Mouse (Mus musculus): ENCODE measurements around the gene Tnr. TPM values are rescaled to one million over a fixed set of nuclear protein-coding genes. Genes with fewer than 3 reads are reported as not detected.

The Tnr gene
- polyA plus RNA-seq, 1 experiment from 2014 or later: 2.6 TPM

- Histone ChIP-seq H3K4me1 (ENCODE audit: control insufficient read depth, insufficient read depth, low read length) (no peaks in the 10 kb centered on the region), H3K9ac (ENCODE audit: low read length) (no peak overlapping the region), H3K4me2 (ENCODE audit: low read length) (no peak overlapping the region), H3K27me3 (replicated peaks; ENCODE audit: control insufficient read depth, insufficient read depth, low read length) (no peaks in the 10 kb centered on the region), H3K4me3 (ENCODE audit: low read depth, low read length) (no peak overlapping the region), H3K27ac (ENCODE audit: low read depth, low read length) (no peak overlapping the region), H3K9me3 (replicated peaks; ENCODE audit: control insufficient read depth, low read length) (no peaks in the 10 kb centered on the region), H3K36me3 (ENCODE audit: control insufficient read depth, insufficient read depth, low read length) (no peaks in the 10 kb centered on the region)
- DNase-seq (ENCODE audit: low spot score) (no peak), ATAC-seq (no peak)
- WGBS: 94% methylated on average over 17 of the region's 17 CpGs
Observed at GRCm38 (mm10) chr1:159889012-159889765, 365.6 kb downstream of the Tnr start.

GRCm38 (mm10) chr1:159890524-159890923, 367.0 kb downstream of the Tnr start:
- Histone ChIP-seq H3K4me3 (ENCODE audit: low read depth, low read length) (no peak overlapping the region), H3K27me3 (replicated peaks; ENCODE audit: control insufficient read depth, insufficient read depth, low read length) (no peaks in the 10 kb centered on the region), H3K4me2 (ENCODE audit: low read length) (no peak overlapping the region), H3K4me1 (ENCODE audit: control insufficient read depth, insufficient read depth, low read length) (no peaks in the 10 kb centered on the region), H3K36me3 (ENCODE audit: control insufficient read depth, insufficient read depth, low read length) (no peaks in the 10 kb centered on the region), H3K9ac (ENCODE audit: low read length) (no peak overlapping the region), H3K27ac (ENCODE audit: low read depth, low read length) (no peak overlapping the region), H3K9me3 (replicated peaks; ENCODE audit: control insufficient read depth, low read length) (no peaks in the 10 kb centered on the region)
- DNase-seq (ENCODE audit: low spot score) (no peak), ATAC-seq (no peak)
- 86% methylated on average over 5 of the region's 5 CpGs for WGBS

GRCm38 (mm10) chr1:159895094-159895493, 371.5 kb downstream of the Tnr start:
- DNase-seq (ENCODE audit: low spot score) (no peak), ATAC-seq (no peak)
- 69% methylated on average over 3 of the region's 3 CpGs for WGBS
- Histone ChIP-seq H3K27ac (ENCODE audit: low read depth, low read length) (no peak overlapping the region), H3K4me2 (ENCODE audit: low read length) (no peak overlapping the region), H3K4me3 (ENCODE audit: low read depth, low read length) (no peak overlapping the region), H3K36me3 (ENCODE audit: control insufficient read depth, insufficient read depth, low read length) (no peaks in the 10 kb centered on the region), H3K27me3 (replicated peaks; ENCODE audit: control insufficient read depth, insufficient read depth, low read length) (no peaks in the 10 kb centered on the region), H3K4me1 (ENCODE audit: control insufficient read depth, insufficient read depth, low read length) (no peaks in the 10 kb centered on the region), H3K9me3 (replicated peaks; ENCODE audit: control insufficient read depth, low read length) (no peaks in the 10 kb centered on the region), H3K9ac (ENCODE audit: low read length) (no peak overlapping the region)

- Histone ChIP-seq H3K4me2 (ENCODE audit: low read length) (no peak overlapping the region), H3K9ac (ENCODE audit: low read length) (no peak overlapping the region), H3K36me3 (ENCODE audit: control insufficient read depth, insufficient read depth, low read length) (no peaks in the 10 kb centered on the region), H3K27me3 (replicated peaks; ENCODE audit: control insufficient read depth, insufficient read depth, low read length) (no peaks in the 10 kb centered on the region), H3K9me3 (replicated peaks; ENCODE audit: control insufficient read depth, low read length) (no peaks in the 10 kb centered on the region), H3K27ac (ENCODE audit: low read depth, low read length) (no peak overlapping the region), H3K4me3 (ENCODE audit: low read depth, low read length) (no peak overlapping the region), H3K4me1 (ENCODE audit: control insufficient read depth, insufficient read depth, low read length) (no peaks in the 10 kb centered on the region)
- WGBS: 89% methylated on average over 3 of the region's 3 CpGs
- DNase-seq (ENCODE audit: low spot score) (no peak), ATAC-seq (no peak)
Observed at GRCm38 (mm10) chr1:159899991-159900390, 376.4 kb downstream of the Tnr start.

- Histone ChIP-seq H3K9ac (ENCODE audit: low read length) (no peak overlapping the region), H3K9me3 (replicated peaks; ENCODE audit: control insufficient read depth, low read length) (no peaks in the 10 kb centered on the region), H3K27ac (ENCODE audit: low read depth, low read length) (no peak overlapping the region), H3K4me3 (ENCODE audit: low read depth, low read length) (no peak overlapping the region), H3K27me3 (replicated peaks; ENCODE audit: control insufficient read depth, insufficient read depth, low read length) (no peaks in the 10 kb centered on the region), H3K36me3 (ENCODE audit: control insufficient read depth, insufficient read depth, low read length) (no peaks in the 10 kb centered on the region), H3K4me1 (ENCODE audit: control insufficient read depth, insufficient read depth, low read length) (no peaks in the 10 kb centered on the region), H3K4me2 (ENCODE audit: low read length) (no peak overlapping the region)
- WGBS: 81% methylated on average over 3 of the region's 3 CpGs
- ATAC-seq (no peak), DNase-seq (ENCODE audit: low spot score) (no peak)
Observed at GRCm38 (mm10) chr1:159900639-159901038, 377.1 kb downstream of the Tnr start.

- ATAC-seq (peak; percentile 83), DNase-seq (ENCODE audit: low spot score) (peak; percentile 41)
- no peak overlapping the region for H3K27ac ChIP-seq (ENCODE audit: low read depth, low read length)
- H3K4me3 ChIP-seq (ENCODE audit: low read depth, low read length): no peak overlapping the region
- no peaks in the 10 kb centered on the region for H3K4me1 ChIP-seq (ENCODE audit: control insufficient read depth, insufficient read depth, low read length)
- WGBS: 34% methylated on average over 6 of the region's 7 CpGs
- H3K9me3 ChIP-seq (replicated peaks; ENCODE audit: control insufficient read depth, low read length): no peaks in the 10 kb centered on the region
- no peak overlapping the region for H3K4me2 ChIP-seq (ENCODE audit: low read length)
- no peak overlapping the region for H3K9ac ChIP-seq (ENCODE audit: low read length)
- H3K27me3 ChIP-seq (replicated peaks; ENCODE audit: control insufficient read depth, insufficient read depth, low read length): no peaks in the 10 kb centered on the region
- H3K36me3 ChIP-seq (ENCODE audit: control insufficient read depth, insufficient read depth, low read length): no peaks in the 10 kb centered on the region
Observed at GRCm38 (mm10) chr1:159901366-159902119, 378.0 kb downstream of the Tnr start.

GRCm38 (mm10) chr1:159902120-159902497, 378.5 kb downstream of the Tnr start:
- 81% methylated on average over 4 of the region's 4 CpGs for WGBS
- H3K4me3 ChIP-seq (ENCODE audit: low read depth, low read length): no peak overlapping the region
- no peak overlapping the region for H3K9ac ChIP-seq (ENCODE audit: low read length)
- no peaks in the 10 kb centered on the region for H3K9me3 ChIP-seq (replicated peaks; ENCODE audit: control insufficient read depth, low read length)
- H3K4me1 ChIP-seq (ENCODE audit: control insufficient read depth, insufficient read depth, low read length): no peaks in the 10 kb centered on the region
- no peak for ATAC-seq
- no peaks in the 10 kb centered on the region for H3K36me3 ChIP-seq (ENCODE audit: control insufficient read depth, insufficient read depth, low read length)
- no peak for DNase-seq (ENCODE audit: low spot score)
- H3K4me2 ChIP-seq (ENCODE audit: low read length): no peak overlapping the region
- no peaks in the 10 kb centered on the region for H3K27me3 ChIP-seq (replicated peaks; ENCODE audit: control insufficient read depth, insufficient read depth, low read length)
- no peak overlapping the region for H3K27ac ChIP-seq (ENCODE audit: low read depth, low read length)

GRCm38 (mm10) chr1:159911006-159911405, 387.4 kb downstream of the Tnr start:
- WGBS: 35% methylated on average over 5 of the region's 5 CpGs
- Histone ChIP-seq H3K27ac (ENCODE audit: low read depth, low read length) (no peak overlapping the region), H3K27me3 (replicated peaks; ENCODE audit: control insufficient read depth, insufficient read depth, low read length) (no peaks in the 10 kb centered on the region), H3K4me1 (ENCODE audit: control insufficient read depth, insufficient read depth, low read length) (no peaks in the 10 kb centered on the region), H3K4me3 (ENCODE audit: low read depth, low read length) (no peak overlapping the region), H3K9me3 (replicated peaks; ENCODE audit: control insufficient read depth, low read length) (no peaks in the 10 kb centered on the region), H3K36me3 (ENCODE audit: control insufficient read depth, insufficient read depth, low read length) (no peaks in the 10 kb centered on the region), H3K4me2 (ENCODE audit: low read length) (no peak overlapping the region), H3K9ac (ENCODE audit: low read length) (no peak overlapping the region)
- ATAC-seq (no peak), DNase-seq (ENCODE audit: low spot score) (peak; percentile 34)

- DNase-seq (ENCODE audit: low spot score) (no peak), ATAC-seq (no peak)
- no peaks in the 10 kb centered on the region for H3K36me3 ChIP-seq (ENCODE audit: control insufficient read depth, insufficient read depth, low read length)
- H3K9me3 ChIP-seq (replicated peaks; ENCODE audit: control insufficient read depth, low read length): no peaks in the 10 kb centered on the region
- no peak overlapping the region for H3K4me2 ChIP-seq (ENCODE audit: low read length)
- H3K27me3 ChIP-seq (replicated peaks; ENCODE audit: control insufficient read depth, insufficient read depth, low read length): no peaks in the 10 kb centered on the region
- no peak overlapping the region for H3K4me3 ChIP-seq (ENCODE audit: low read depth, low read length)
- H3K4me1 ChIP-seq (ENCODE audit: control insufficient read depth, insufficient read depth, low read length): no peaks in the 10 kb centered on the region
- H3K9ac ChIP-seq (ENCODE audit: low read length): no peak overlapping the region
- no peak overlapping the region for H3K27ac ChIP-seq (ENCODE audit: low read depth, low read length)
Observed at GRCm38 (mm10) chr1:159914726-159915125, 391.2 kb downstream of the Tnr start.
